ENCODE assay signal across 21 mouse cellular contexts in genomic region chr15:96597116-96597515, GRCm38 (mm10). TPM values are rescaled to one million over a fixed set of nuclear protein-coding genes. Genes with fewer than 3 reads are reported as not detected.
DNase-seq lines count a peak whose midpoint lies in the region; ATAC-seq and TF ChIP-seq lines count a peak whose summit lies in the region.
"Had no signal": no experiment of that assay in that cellular context is flagged by ENCODE, and none has a peak within 500 bp of the region (broad histone marks: within the 10 kb centered on the region; RNA-seq: fewer than 3 reads in every experiment).

No protein-coding gene starts in this region.

- no peak for TF ChIP-seq EP300 in heart, postnatal 0 days (IDR thresholded peaks at IDR 0.05; ENCODE audit: low read depth)

- H3K9ac ChIP-seq in heart, postnatal 0 days (replicated peaks; ENCODE audit: low read depth, low read length): no peak overlapping the region
- H3K9ac ChIP-seq: embryonic facial prominence, embryonic 12.5 days; forebrain, embryonic 13.5 days; forebrain, embryonic 15.5 days had no signal

- WGBS in heart, postnatal 0 days: 86% methylated on average over 9 of the region's 9 CpGs
- WGBS in spleen, adult 2 months: 81% methylated on average over 9 of the region's 9 CpGs

- no peak for DNase-seq in heart, postnatal 0 days (ENCODE audit: low spot score)
- DNase-seq in heart, adult 8-10 months (ENCODE audit: low spot score): no peak
- DNase-seq in spleen, adult 2 months (ENCODE audit: low read depth in 1 of 2, low spot score in 2 of 2): no peak
- DNase-seq in spleen, postnatal 4 days (ENCODE audit: low spot score in 2 of 2): no peak
- DNase-seq in yolk sac, embryonic 10.5 days (ENCODE audit: low spot score): peak; percentile 57
- DNase-seq in frontal cortex, adult 2 months (ENCODE audit: extremely low spot score in 1 of 2, low spot score in 1 of 2): no peak
- DNase-seq: adrenal gland, adult 8-10 months; adrenal gland, postnatal 14 days; adrenal gland, postnatal 36 days; cerebellum, adult 11-12 months; cerebellum, adult 2 months; cerebellum, adult 9-10 months; cerebellum, postnatal 10 days; cerebellum, postnatal 25 days had no signal

- peaks cover 25% of the 10 kb centered on the region for H3K4me1 ChIP-seq in heart, postnatal 0 days (ENCODE audit: control insufficient read depth, insufficient read depth)
- peaks cover 19% of the 10 kb centered on the region; the same call in 1 of the 2 replicates for H3K4me1 ChIP-seq in spleen, adult 2 months (ENCODE audit: control insufficient read depth, insufficient read depth, insufficient read length)

- H3K27me3 ChIP-seq in heart, postnatal 0 days (ENCODE audit: control insufficient read depth, insufficient read depth, low read length): no peaks in the 10 kb centered on the region
- H3K27me3 ChIP-seq in spleen, adult 2 months (ENCODE audit: control insufficient read depth, insufficient read depth, low read length): no peaks in the 10 kb centered on the region
- H3K27me3 ChIP-seq: embryonic facial prominence, embryonic 12.5 days; forebrain, embryonic 13.5 days; forebrain, embryonic 15.5 days; Patski had no signal

- no peak overlapping the region for H3K4me2 ChIP-seq in heart, postnatal 0 days (ENCODE audit: low read depth, low read length)
- H3K4me2 ChIP-seq: embryonic facial prominence, embryonic 12.5 days; forebrain, embryonic 13.5 days; forebrain, embryonic 15.5 days had no signal

- 0 out of 2 replicates have a peak overlapping the region, but pooled peaks have one; percentile 2 for H3K27ac ChIP-seq in heart, postnatal 0 days (ENCODE audit: low read depth)
- H3K27ac ChIP-seq in spleen, adult 2 months (ENCODE audit: insufficient read depth, low read length): peak overlapping the region; percentile 24
- H3K27ac ChIP-seq: embryonic facial prominence, embryonic 10.5 days; embryonic facial prominence, embryonic 12.5 days; forebrain, embryonic 13.5 days; forebrain, embryonic 15.5 days had no signal

- H3K4me3 ChIP-seq in heart, postnatal 0 days (ENCODE audit: low read depth, low read length): no peak overlapping the region
- H3K4me3 ChIP-seq in spleen, adult 2 months (ENCODE audit: extremely low read depth, insufficient read depth, insufficient read length): no peak overlapping the region
- H3K4me3 ChIP-seq: embryonic facial prominence, embryonic 10.5 days; embryonic facial prominence, embryonic 12.5 days; forebrain, embryonic 13.5 days; forebrain, embryonic 15.5 days had no signal

- no peak for ATAC-seq in heart, postnatal 0 days (ENCODE audit: insufficient read depth, low read depth)
- ATAC-seq: activated CD4-positive, CD25-positive, alpha-beta regulatory T cell, adult 4 months; forebrain, embryonic 13.5 days; forebrain, embryonic 15.5 days; Patski had no signal

- no peak for TF ChIP-seq POLR2A in spleen, adult 2 months (IDR thresholded peaks at IDR 0.05; ENCODE audit: low read depth, low read length)

- H3K9me3 ChIP-seq in heart, postnatal 0 days (replicated peaks; ENCODE audit: control insufficient read depth, low read length): no peaks in the 10 kb centered on the region
- H3K9me3 ChIP-seq: embryonic facial prominence, embryonic 10.5 days; embryonic facial prominence, embryonic 12.5 days; forebrain, embryonic 13.5 days; forebrain, embryonic 15.5 days had no signal

- H3K36me3 ChIP-seq in heart, postnatal 0 days (replicated peaks; ENCODE audit: control insufficient read depth, insufficient read depth, low read length): no peaks in the 10 kb centered on the region; the same call in 1 of the 2 replicates
- peaks cover 5% of the 10 kb centered on the region for H3K36me3 ChIP-seq in spleen, adult 2 months (ENCODE audit: control insufficient read depth, insufficient read depth, low read length)
- H3K36me3 ChIP-seq: G1E had no signal

- TF ChIP-seq CTCF in heart, postnatal 0 days (IDR thresholded peaks at IDR 0.05; ENCODE audit: low read depth): no peak
- TF ChIP-seq CTCF in spleen, adult 2 months (IDR thresholded peaks at IDR 0.05; ENCODE audit: extremely low read depth, insufficient read depth, insufficient read length, insufficient replicate concordance): no peak

RNA-seq across cellular contexts. Expression of gene Slc38a1, which starts 45.6 kb away (rescaled TPM):
- total RNA-seq in heart, postnatal 0 days (2014; rRNA removed; ENCODE audit: low replicate concordance): 52.4 and 57.8 TPM in 2 replicates
- 43.6 and 56.7 TPM in 2 replicates for polyA plus RNA-seq in heart, postnatal 0 days (2015; fragmentation: Nextera tagmentation; extraction: Ambion mirVana)
- total RNA-seq in heart, adult 8-10 months (2022): 1 to 10 TPM; 3.5 to 7.9 (median 6.1) TPM
- polyA plus RNA-seq in spleen, adult 2 months (2012; rRNA removed): 44.4 and 61.5 TPM in 2 replicates
- 73.9 and 81.2 TPM in 2 replicates for polyA plus RNA-seq in frontal cortex, adult 2 months (2012; rRNA removed)
- polyA plus RNA-seq: G1E had no signal
